Mouse (Mus musculus) midbrain, embryonic 11.5 days (tissue): ENCODE data around the gene Pkp3. TPM values are rescaled to one million over a fixed set of nuclear protein-coding genes. Genes with fewer than 3 reads are reported as not detected.

Experiments used
- ATAC-seq: fragments of 200-750 bp; cut with Nextera tagmentation; 2 replicates; pipeline ENCODE4 v1.8.0; 2017; ENCODE audit warnings: moderate TSS enrichment, moderate library complexity; ENCODE audit not compliant: low FRiP score
- DNase-seq: peaks from one replicate; pipeline ENCODE4 v3.0.0; 2015; ENCODE audit warnings: low spot score; ENCODE audit errors: missing footprints
- H3K27ac ChIP-seq: fragments of 300-500 bp; sonication (generic); 2 replicates; pipeline ENCODE4 v1.5.1; 2014; ENCODE audit warnings: low read depth, low read length
- H3K27me3 ChIP-seq: fragments of 300-500 bp; sonication (generic); 2 replicates; pipeline ENCODE4 v1.6.1; 2014; ENCODE audit warnings: mild to moderate bottlenecking, low read length, moderate library complexity, mixed read lengths; ENCODE audit not compliant: control insufficient read depth, insufficient read depth
- H3K36me3 ChIP-seq: fragments of 300-500 bp; sonication (generic); 2 replicates; pipeline ENCODE4 v1.6.1; 2014; ENCODE audit warnings: mild to moderate bottlenecking, low read length, moderate library complexity, mixed read lengths; ENCODE audit not compliant: control insufficient read depth, insufficient read depth
- H3K4me1 ChIP-seq: fragments of 300-500 bp; sonication (generic); 2 replicates; pipeline ENCODE4 v1.6.1; 2014; ENCODE audit warnings: low read length; ENCODE audit not compliant: control insufficient read depth, insufficient read depth
- H3K4me2 ChIP-seq: fragments of 300-500 bp; sonication (generic); 2 replicates; pipeline ENCODE4 v1.6.1; 2014; ENCODE audit warnings: mild to moderate bottlenecking, moderate library complexity
- H3K4me3 ChIP-seq: fragments of 300-500 bp; sonication (generic); 2 replicates; pipeline ENCODE4 v1.5.1; 2014; ENCODE audit warnings: low read depth, low read length
- H3K9ac ChIP-seq: fragments of 300-500 bp; sonication (generic); 2 replicates; pipeline ENCODE4 v1.6.1; 2014; ENCODE audit warnings: low read length
- H3K9me3 ChIP-seq: fragments of 300-500 bp; sonication (generic); 2 replicates; pipeline ENCODE4 v1.6.1; 2016; ENCODE audit warnings: low read length; ENCODE audit not compliant: control insufficient read depth
- whole genome bisulfite sequencing: fragments of 180-500 bp; shearing (Covaris S2); extraction: QIAGEN DNeasy Blood & Tissue Kit; methylation state at CpG from one replicate; pipeline ENCODE4 v1.1.7; 2014; 5-methylcytosine and 5-hydroxymethylcytosine counted together
- polyA plus RNA-seq: library from polyadenylated mRNA; unstranded; fragments of >200 nt; fragmentation: Nextera tagmentation; extraction: Ambion mirVana; gene quantifications from 2 replicates; pipeline ENCODE4 v1.2.1, GENCODE M21; 2014

Gene Pkp3
- polyA plus RNA-seq, 1 experiment from 2014 or later: 0.82 TPM

DNA sequence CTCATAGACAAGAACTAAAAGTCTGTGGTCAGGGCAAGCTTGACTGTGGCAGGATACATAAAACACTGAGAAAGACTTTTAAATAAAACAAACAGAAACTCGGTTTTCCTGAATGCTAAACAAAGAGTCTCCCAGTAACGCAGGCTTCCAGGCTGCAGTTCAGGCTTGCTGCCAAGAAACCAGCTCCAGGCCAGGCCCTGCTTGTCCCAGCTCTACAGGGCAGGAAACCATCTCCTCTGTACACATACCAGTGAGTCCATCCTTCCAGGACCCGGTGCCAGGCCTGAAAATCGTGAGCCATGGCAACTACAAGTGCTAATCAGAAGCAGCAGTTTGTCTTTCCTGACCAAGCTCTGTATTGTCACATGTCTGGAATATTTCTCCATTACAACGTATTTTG is 36.4 kb upstream of the Pkp3 start:
- no peak overlapping the region for H3K9ac ChIP-seq
- no peaks in the 10 kb centered on the region for H3K36me3 ChIP-seq
- H3K4me3 ChIP-seq: no peak overlapping the region
- no peak overlapping the region for H3K27ac ChIP-seq
- no peak for DNase-seq
- ATAC-seq: no peak
- H3K9me3 ChIP-seq: no peaks in the 10 kb centered on the region
- 46% methylated on average over 5 of the region's 5 CpGs for WGBS
- no peaks in the 10 kb centered on the region for H3K4me1 ChIP-seq
- no peak overlapping the region for H3K4me2 ChIP-seq
- H3K27me3 ChIP-seq: no peaks in the 10 kb centered on the region

- Histone ChIP-seq H3K4me3 (no peak overlapping the region), H3K27me3 (no peaks in the 10 kb centered on the region), H3K4me2 (no peak overlapping the region), H3K36me3 (no peaks in the 10 kb centered on the region), H3K4me1 (no peaks in the 10 kb centered on the region), H3K9me3 (no peaks in the 10 kb centered on the region), H3K9ac (no peak overlapping the region), H3K27ac (no peak overlapping the region)
- WGBS: 62% methylated on average over 4 of the region's 4 CpGs
- DNase-seq (no peak), ATAC-seq (no peak)
Measured at GRCm38 (mm10) chr7:141042539-141042938, 35.5 kb upstream of the Pkp3 start.

- Histone ChIP-seq H3K27me3 (no peaks in the 10 kb centered on the region), H3K4me1 (peaks cover 4% of the 10 kb centered on the region; the same call in 1 of the 2 replicates), H3K4me2 (no peak overlapping the region), H3K9ac (no peak overlapping the region), H3K36me3 (no peaks in the 10 kb centered on the region), H3K4me3 (no peak overlapping the region), H3K9me3 (no peaks in the 10 kb centered on the region), H3K27ac (no peak overlapping the region)
- DNase-seq: no peak
- 77% methylated on average over 6 of the region's 6 CpGs for WGBS
- no peak for ATAC-seq
Measured at GRCm38 (mm10) chr7:141046931-141047580, 31.0 kb upstream of the Pkp3 start.

- H3K9ac ChIP-seq: peak overlapping the region; percentile 48
- peak overlapping the region; percentile 29 for H3K4me3 ChIP-seq
- peak overlapping the region; percentile 76 for H3K4me2 ChIP-seq
- DNase-seq: peak; percentile 95
- peaks cover 4% of the 10 kb centered on the region; the same call in 1 of the 2 replicates for H3K4me1 ChIP-seq
- no peak overlapping the region for H3K27ac ChIP-seq
- 4% methylated on average over 15 of the region's 19 CpGs for WGBS
- H3K27me3 ChIP-seq: no peaks in the 10 kb centered on the region
- H3K36me3 ChIP-seq: no peaks in the 10 kb centered on the region
- peak; percentile 81 for ATAC-seq
- no peaks in the 10 kb centered on the region for H3K9me3 ChIP-seq
Measured at GRCm38 (mm10) chr7:141047581-141048225, 30.3 kb upstream of the Pkp3 start.

DNA sequence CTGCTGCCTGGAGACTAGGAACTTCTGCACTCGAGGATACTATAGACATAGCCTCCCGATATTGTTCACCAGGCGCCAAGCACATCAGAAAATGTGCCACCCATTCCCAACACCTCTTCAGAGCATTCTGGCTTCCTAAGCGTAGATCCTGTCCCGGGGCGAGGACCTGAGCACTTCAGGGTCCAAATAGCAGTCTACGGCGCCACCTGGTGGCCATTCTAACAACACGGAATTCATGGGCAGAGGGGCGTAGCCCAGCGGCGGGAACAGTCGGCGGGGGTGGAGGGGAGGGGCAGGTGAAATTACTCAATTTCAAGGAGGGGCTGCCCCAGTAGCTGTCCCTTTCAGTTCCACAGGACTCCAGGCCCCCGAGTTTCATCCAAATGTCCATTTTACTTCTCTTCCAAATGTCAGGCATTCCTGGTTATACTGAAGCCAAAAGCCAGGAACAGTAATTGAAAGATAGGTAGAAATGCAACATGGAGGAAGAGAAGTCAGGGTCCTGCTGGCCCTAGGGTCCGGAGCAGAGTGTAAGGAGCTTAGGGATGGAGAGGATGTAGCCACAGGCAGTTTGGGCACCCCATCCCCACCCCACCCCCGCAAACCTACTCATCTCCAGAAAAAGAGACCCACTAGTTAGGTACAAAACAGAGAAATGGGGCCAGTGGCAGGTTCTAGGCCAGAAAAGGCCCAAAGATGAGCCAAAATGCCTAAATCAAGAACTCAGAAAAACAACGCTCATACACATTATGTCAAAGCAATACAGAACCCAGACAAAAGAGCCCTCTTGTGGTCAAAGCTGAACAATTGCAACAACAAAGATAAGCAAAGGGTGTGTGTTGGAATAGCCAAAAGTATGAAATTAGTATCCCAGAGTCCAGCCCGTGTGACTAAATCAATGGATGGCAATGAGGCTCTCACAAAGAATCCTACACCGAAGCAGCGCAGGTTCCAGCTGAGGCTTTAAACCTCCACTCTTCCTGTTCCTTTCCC is 29.5 kb upstream of the Pkp3 start:
- Histone ChIP-seq H3K27me3 (no peaks in the 10 kb centered on the region), H3K27ac (no peak overlapping the region), H3K4me2 (peak overlapping the region; percentile 76), H3K36me3 (no peaks in the 10 kb centered on the region), H3K4me1 (peaks cover 4% of the 10 kb centered on the region; the same call in 1 of the 2 replicates), H3K9ac (peak overlapping the region; percentile 48), H3K9me3 (no peaks in the 10 kb centered on the region), H3K4me3 (peak overlapping the region; percentile 29)
- ATAC-seq (peak; percentile 88), DNase-seq (peak; percentile 99)
- 11% methylated on average over 21 of the region's 21 CpGs for WGBS

GRCm38 (mm10) chr7:141049326-141049725 is 28.7 kb upstream of the Pkp3 start:
- Histone ChIP-seq H3K27me3 (no peaks in the 10 kb centered on the region), H3K4me2 (no peak overlapping the region), H3K36me3 (no peaks in the 10 kb centered on the region), H3K9me3 (no peaks in the 10 kb centered on the region), H3K27ac (no peak overlapping the region), H3K9ac (no peak overlapping the region), H3K4me1 (peaks cover 4% of the 10 kb centered on the region; the same call in 1 of the 2 replicates), H3K4me3 (no peak overlapping the region)
- WGBS: 80% methylated on average over 2 of the region's 2 CpGs
- ATAC-seq (no peak), DNase-seq (no peak)

GRCm38 (mm10) chr7:141051060-141051685 is 26.8 kb upstream of the Pkp3 start:
- Histone ChIP-seq H3K9me3 (no peaks in the 10 kb centered on the region), H3K27me3 (no peaks in the 10 kb centered on the region), H3K27ac (no peak overlapping the region), H3K4me1 (peaks cover 4% of the 10 kb centered on the region; the same call in 1 of the 2 replicates), H3K36me3 (no peaks in the 10 kb centered on the region), H3K4me3 (no peak overlapping the region), H3K4me2 (no peak overlapping the region), H3K9ac (no peak overlapping the region)
- ATAC-seq (no peak), DNase-seq (no peak)
- 70% methylated on average over 17 of the region's 17 CpGs for WGBS

- WGBS: 90% methylated on average over 4 of the region's 4 CpGs
- DNase-seq (no peak), ATAC-seq (no peak)
- H3K27ac ChIP-seq: no peak overlapping the region
- H3K4me2 ChIP-seq: no peak overlapping the region
- H3K4me1 ChIP-seq: peaks cover 4% of the 10 kb centered on the region; the same call in 1 of the 2 replicates
- H3K9me3 ChIP-seq: no peaks in the 10 kb centered on the region
- no peak overlapping the region for H3K4me3 ChIP-seq
- no peaks in the 10 kb centered on the region for H3K27me3 ChIP-seq
- no peaks in the 10 kb centered on the region for H3K36me3 ChIP-seq
- no peak overlapping the region for H3K9ac ChIP-seq
Measured at GRCm38 (mm10) chr7:141052016-141052415, 26.0 kb upstream of the Pkp3 start.
